Mouse (Mus musculus) kidney, adult 8-10 months (tissue): ENCODE results near the gene Zfp663.

Experiments used
- DNase-seq, 2 experiments: peaks; one replicate each; pipeline ENCODE4 v3.0.0; 2022

Zfp663 gene

GRCm38 (mm10) chr2:165319503-165319902 is 49.0 kb downstream of the Zfp663 start:
- DNase-seq, result no peak

- DNase-seq, result no peak
Measured at GRCm38 (mm10) chr2:165318941-165319340, 49.6 kb downstream of the Zfp663 start.

- no peak for DNase-seq
Measured at GRCm38 (mm10) chr2:165317621-165318263, 50.8 kb downstream of the Zfp663 start.

GRCm38 (mm10) chr2:165316837-165317473 is 51.6 kb downstream of the Zfp663 start:
- DNase-seq, result peak; percentile 48 to 54

GRCm38 (mm10) chr2:165316204-165316603 is 52.3 kb downstream of the Zfp663 start:
- DNase-seq, result no peak

GRCm38 (mm10) chr2:165314197-165314596 is 54.3 kb downstream of the Zfp663 start:
- DNase-seq, result peak in 1 of 2 experiments; percentile 38

GRCm38 (mm10) chr2:165312381-165312780 is 56.1 kb downstream of the Zfp663 start:
- no peak for DNase-seq

- DNase-seq, result no peak
Measured at GRCm38 (mm10) chr2:165311577-165311976, 57.0 kb downstream of the Zfp663 start.

GRCm38 (mm10) chr2:165310818-165311425 is 57.6 kb downstream of the Zfp663 start:
- no peak for DNase-seq

- DNase-seq, result peak; percentile 39 to 51
Measured at GRCm38 (mm10) chr2:165307801-165308200, 60.7 kb downstream of the Zfp663 start.

GRCm38 (mm10) chr2:165305438-165305837 is 63.1 kb downstream of the Zfp663 start:
- no peak for DNase-seq

GRCm38 (mm10) chr2:165304819-165305218 is 63.7 kb downstream of the Zfp663 start:
- DNase-seq, result no peak

- DNase-seq, result no peak
Measured at GRCm38 (mm10) chr2:165303354-165304012, 65.0 kb downstream of the Zfp663 start.

- DNase-seq, result no peak
Measured at GRCm38 (mm10) chr2:165301409-165301808, 67.1 kb downstream of the Zfp663 start.
